Mouse (Mus musculus): ENCODE measurements around the gene Tiam1. TPM values are rescaled to one million over a fixed set of nuclear protein-coding genes. Genes with fewer than 3 reads are reported as not detected.

Gene Tiam1
- polyA plus RNA-seq, 1 experiment from 2014 or later, result 11.5 TPM

- H3K4me3 ChIP-seq (ENCODE audit: low read length), result no peak overlapping the region
- H3K4me2 ChIP-seq (replicated peaks; ENCODE audit: low read depth, low read length), result 0 out of 2 replicates have a peak overlapping the region, but pooled peaks have one; percentile 14
- peaks cover 33% of the 10 kb centered on the region for H3K4me1 ChIP-seq (ENCODE audit: insufficient read depth, low read length)
- H3K9ac ChIP-seq (replicated peaks; ENCODE audit: low read length), result 0 out of 2 replicates have a peak overlapping the region, but pooled peaks have one; percentile 12
- peak overlapping the region; percentile 48 for H3K27ac ChIP-seq (ENCODE audit: low read length)
- ATAC-seq (ENCODE audit: low FRiP score, low TSS enrichment), result peak; percentile 86
- no peaks in the 10 kb centered on the region for H3K27me3 ChIP-seq (ENCODE audit: insufficient read depth, low read length)
- WGBS, result 59% methylated on average over 11 of the region's 11 CpGs
- no peaks in the 10 kb centered on the region for H3K9me3 ChIP-seq (ENCODE audit: low read length)
- H3K36me3 ChIP-seq (ENCODE audit: insufficient read depth, low read length), result no peaks in the 10 kb centered on the region
Measured at GRCm38 (mm10) chr16:90098191-90098605, 45.4 kb downstream of the Tiam1 start.

GRCm38 (mm10) chr16:90097769-90098168, 45.8 kb downstream of the Tiam1 start:
- Histone ChIP-seq H3K36me3 (ENCODE audit: insufficient read depth, low read length) (no peaks in the 10 kb centered on the region), H3K9ac (replicated peaks; ENCODE audit: low read length) (no peak overlapping the region), H3K9me3 (ENCODE audit: low read length) (no peaks in the 10 kb centered on the region), H3K27me3 (ENCODE audit: insufficient read depth, low read length) (no peaks in the 10 kb centered on the region), H3K4me3 (ENCODE audit: low read length) (no peak overlapping the region), H3K4me2 (replicated peaks; ENCODE audit: low read depth, low read length) (0 out of 2 replicates have a peak overlapping the region, but pooled peaks have one; percentile 14), H3K27ac (ENCODE audit: low read length) (peak overlapping the region; percentile 48), H3K4me1 (ENCODE audit: insufficient read depth, low read length) (peaks cover 36% of the 10 kb centered on the region)
- no peak for ATAC-seq (ENCODE audit: low FRiP score, low TSS enrichment)
- 82% methylated on average over 3 of the region's 3 CpGs for WGBS

DNA sequence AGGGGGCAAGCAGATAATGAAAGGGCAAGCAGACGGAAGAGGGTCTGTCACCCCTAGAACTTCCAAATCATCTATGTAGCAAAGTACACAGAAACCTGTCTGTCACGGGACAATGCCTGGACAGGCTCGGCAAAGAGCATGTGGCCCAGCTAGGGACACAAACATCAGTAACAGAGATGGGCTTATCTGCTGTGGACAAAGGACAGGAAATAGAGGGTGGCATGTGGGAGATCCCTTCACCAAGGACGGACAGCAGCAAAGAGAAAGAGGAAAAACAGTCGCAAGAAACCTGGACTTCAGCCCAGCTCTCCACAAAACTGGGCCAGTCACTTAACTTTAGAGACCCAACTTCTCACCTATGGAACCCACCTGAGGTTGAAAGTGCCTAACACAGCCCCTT, 47.6 kb downstream of the Tiam1 start:
- H3K9me3 ChIP-seq (ENCODE audit: low read length), result no peaks in the 10 kb centered on the region
- H3K27me3 ChIP-seq (ENCODE audit: insufficient read depth, low read length), result no peaks in the 10 kb centered on the region
- H3K4me2 ChIP-seq (replicated peaks; ENCODE audit: low read depth, low read length), result no peak overlapping the region
- no peak overlapping the region for H3K4me3 ChIP-seq (ENCODE audit: low read length)
- 49% methylated on average over 5 of the region's 5 CpGs for WGBS
- H3K9ac ChIP-seq (replicated peaks; ENCODE audit: low read length), result no peak overlapping the region
- peaks cover 42% of the 10 kb centered on the region for H3K4me1 ChIP-seq (ENCODE audit: insufficient read depth, low read length)
- ATAC-seq (ENCODE audit: low FRiP score, low TSS enrichment), result no peak
- no peaks in the 10 kb centered on the region for H3K36me3 ChIP-seq (ENCODE audit: insufficient read depth, low read length)
- H3K27ac ChIP-seq (ENCODE audit: low read length), result no peak overlapping the region

GRCm38 (mm10) chr16:90093015-90093414, 50.6 kb downstream of the Tiam1 start:
- no peak overlapping the region for H3K27ac ChIP-seq (ENCODE audit: low read length)
- no peak overlapping the region for H3K4me2 ChIP-seq (replicated peaks; ENCODE audit: low read depth, low read length)
- peaks cover 29% of the 10 kb centered on the region for H3K4me1 ChIP-seq (ENCODE audit: insufficient read depth, low read length)
- H3K36me3 ChIP-seq (ENCODE audit: insufficient read depth, low read length), result no peaks in the 10 kb centered on the region
- no peak for ATAC-seq (ENCODE audit: low FRiP score, low TSS enrichment)
- no peaks in the 10 kb centered on the region for H3K9me3 ChIP-seq (ENCODE audit: low read length)
- H3K27me3 ChIP-seq (ENCODE audit: insufficient read depth, low read length), result no peaks in the 10 kb centered on the region
- 65% methylated on average over 9 of the region's 9 CpGs for WGBS
- H3K9ac ChIP-seq (replicated peaks; ENCODE audit: low read length), result no peak overlapping the region
- H3K4me3 ChIP-seq (ENCODE audit: low read length), result no peak overlapping the region

DNA sequence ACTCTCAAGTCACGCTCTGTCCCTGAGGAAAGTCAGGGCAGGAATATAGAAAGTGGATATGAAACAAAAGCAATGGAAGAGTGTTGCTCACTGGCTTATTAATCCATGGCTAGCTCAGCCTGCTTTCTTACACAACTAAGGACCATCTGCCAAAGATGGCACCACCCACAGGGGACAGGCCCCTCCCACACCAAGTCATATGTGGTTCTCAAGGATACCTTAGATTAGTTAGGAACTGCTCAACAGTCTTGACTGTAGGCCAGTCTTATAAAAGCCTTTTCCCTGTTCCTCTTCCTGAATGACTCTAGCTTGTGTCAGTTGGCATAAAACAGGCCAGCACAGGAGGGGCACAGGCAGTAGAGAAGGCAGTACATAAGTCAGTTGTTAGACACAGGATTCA, 51.7 kb downstream of the Tiam1 start:
- H3K36me3 ChIP-seq (ENCODE audit: insufficient read depth, low read length), result no peaks in the 10 kb centered on the region
- H3K4me1 ChIP-seq (ENCODE audit: insufficient read depth, low read length), result peaks cover 28% of the 10 kb centered on the region
- no peak overlapping the region for H3K4me3 ChIP-seq (ENCODE audit: low read length)
- H3K9me3 ChIP-seq (ENCODE audit: low read length), result no peaks in the 10 kb centered on the region
- ATAC-seq (ENCODE audit: low FRiP score, low TSS enrichment), result no peak
- WGBS, result 90% methylated on average over 1 of the region's 1 CpGs
- H3K27me3 ChIP-seq (ENCODE audit: insufficient read depth, low read length), result no peaks in the 10 kb centered on the region
- H3K27ac ChIP-seq (ENCODE audit: low read length), result no peak overlapping the region
- no peak overlapping the region for H3K4me2 ChIP-seq (replicated peaks; ENCODE audit: low read depth, low read length)
- H3K9ac ChIP-seq (replicated peaks; ENCODE audit: low read length), result 0 out of 2 replicates have a peak overlapping the region, but pooled peaks have one; percentile 7

- Histone ChIP-seq H3K36me3 (ENCODE audit: insufficient read depth, low read length) (no peaks in the 10 kb centered on the region), H3K4me2 (replicated peaks; ENCODE audit: low read depth, low read length) (no peak overlapping the region), H3K9ac (replicated peaks; ENCODE audit: low read length) (no peak overlapping the region), H3K27ac (ENCODE audit: low read length) (no peak overlapping the region), H3K27me3 (ENCODE audit: insufficient read depth, low read length) (no peaks in the 10 kb centered on the region), H3K4me1 (ENCODE audit: insufficient read depth, low read length) (peaks cover 27% of the 10 kb centered on the region), H3K4me3 (ENCODE audit: low read length) (no peak overlapping the region), H3K9me3 (ENCODE audit: low read length) (no peaks in the 10 kb centered on the region)
- WGBS, result 47% methylated on average over 11 of the region's 11 CpGs
- no peak for ATAC-seq (ENCODE audit: low FRiP score, low TSS enrichment)
Measured at GRCm38 (mm10) chr16:90091112-90091720, 52.4 kb downstream of the Tiam1 start.

- no peaks in the 10 kb centered on the region for H3K27me3 ChIP-seq (ENCODE audit: insufficient read depth, low read length)
- H3K27ac ChIP-seq (ENCODE audit: low read length), result no peak overlapping the region
- 90% methylated on average over 13 of the region's 13 CpGs for WGBS
- no peak overlapping the region for H3K4me3 ChIP-seq (ENCODE audit: low read length)
- H3K4me2 ChIP-seq (replicated peaks; ENCODE audit: low read depth, low read length), result no peak overlapping the region
- no peaks in the 10 kb centered on the region for H3K9me3 ChIP-seq (ENCODE audit: low read length)
- no peak for ATAC-seq (ENCODE audit: low FRiP score, low TSS enrichment)
- H3K4me1 ChIP-seq (ENCODE audit: insufficient read depth, low read length), result peaks cover 19% of the 10 kb centered on the region
- no peaks in the 10 kb centered on the region for H3K36me3 ChIP-seq (ENCODE audit: insufficient read depth, low read length)
- H3K9ac ChIP-seq (replicated peaks; ENCODE audit: low read length), result no peak overlapping the region
Measured at GRCm38 (mm10) chr16:90090368-90090767, 53.2 kb downstream of the Tiam1 start.

DNA sequence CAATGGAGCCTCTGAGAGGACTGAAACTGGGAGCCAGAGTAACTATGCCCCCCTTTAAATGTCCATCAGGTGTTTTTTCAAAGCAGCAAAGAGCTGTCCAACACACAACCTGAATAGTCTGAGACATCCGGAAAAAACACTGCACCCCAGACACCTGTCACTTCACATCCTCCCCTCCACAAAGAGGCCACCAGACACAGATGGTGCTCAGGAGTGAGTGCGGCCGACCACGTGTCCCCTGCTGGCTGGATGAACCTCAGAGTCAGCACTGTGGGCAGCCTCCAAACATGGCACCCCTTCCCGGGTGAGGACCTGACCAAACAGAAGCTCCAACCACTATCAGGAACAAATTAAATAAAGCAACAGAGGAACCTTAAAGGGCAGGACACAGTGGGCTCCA, 56.3 kb downstream of the Tiam1 start:
- H3K4me3 ChIP-seq (ENCODE audit: low read length), result no peak overlapping the region
- H3K4me1 ChIP-seq (ENCODE audit: insufficient read depth, low read length), result 0 out of 2 replicates have a peak, but pooled peaks cover 1% of the 10 kb centered on the region
- no peak for ATAC-seq (ENCODE audit: low FRiP score, low TSS enrichment)
- H3K9me3 ChIP-seq (ENCODE audit: low read length), result no peaks in the 10 kb centered on the region
- no peak overlapping the region for H3K4me2 ChIP-seq (replicated peaks; ENCODE audit: low read depth, low read length)
- H3K36me3 ChIP-seq (ENCODE audit: insufficient read depth, low read length), result no peaks in the 10 kb centered on the region
- no peak overlapping the region for H3K27ac ChIP-seq (ENCODE audit: low read length)
- 82% methylated on average over 5 of the region's 5 CpGs for WGBS
- H3K9ac ChIP-seq (replicated peaks; ENCODE audit: low read length), result no peak overlapping the region
- no peaks in the 10 kb centered on the region for H3K27me3 ChIP-seq (ENCODE audit: insufficient read depth, low read length)

DNA sequence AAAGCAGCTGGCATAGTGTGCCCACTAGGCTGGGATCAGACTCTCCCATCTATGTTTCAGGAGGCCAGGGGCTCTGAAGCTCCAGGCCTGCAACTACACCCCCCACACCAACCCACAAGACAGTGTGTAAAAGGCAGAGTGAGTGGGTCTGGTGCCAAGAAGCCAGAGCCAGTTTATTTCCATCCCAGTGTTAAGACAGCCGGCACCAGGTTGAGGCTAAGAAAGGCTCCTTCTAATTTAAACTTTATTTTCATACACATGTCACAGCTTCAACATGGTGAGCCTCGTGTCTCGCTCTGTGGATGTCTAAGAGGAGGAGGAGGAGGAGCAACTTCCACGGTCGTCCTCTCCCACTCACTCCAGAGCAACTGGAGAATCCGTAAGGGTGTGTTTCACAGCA, 57.5 kb downstream of the Tiam1 start:
- no peaks in the 10 kb centered on the region; the same call in none of the 2 replicates for H3K4me1 ChIP-seq (ENCODE audit: insufficient read depth, low read length)
- H3K4me2 ChIP-seq (replicated peaks; ENCODE audit: low read depth, low read length), result no peak overlapping the region
- H3K27ac ChIP-seq (ENCODE audit: low read length), result no peak overlapping the region
- H3K9ac ChIP-seq (replicated peaks; ENCODE audit: low read length), result no peak overlapping the region
- no peaks in the 10 kb centered on the region for H3K27me3 ChIP-seq (ENCODE audit: insufficient read depth, low read length)
- H3K9me3 ChIP-seq (ENCODE audit: low read length), result no peaks in the 10 kb centered on the region
- H3K36me3 ChIP-seq (ENCODE audit: insufficient read depth, low read length), result no peaks in the 10 kb centered on the region
- no peak for ATAC-seq (ENCODE audit: low FRiP score, low TSS enrichment)
- no peak overlapping the region for H3K4me3 ChIP-seq (ENCODE audit: low read length)
- WGBS, result 73% methylated on average over 6 of the region's 6 CpGs

DNA sequence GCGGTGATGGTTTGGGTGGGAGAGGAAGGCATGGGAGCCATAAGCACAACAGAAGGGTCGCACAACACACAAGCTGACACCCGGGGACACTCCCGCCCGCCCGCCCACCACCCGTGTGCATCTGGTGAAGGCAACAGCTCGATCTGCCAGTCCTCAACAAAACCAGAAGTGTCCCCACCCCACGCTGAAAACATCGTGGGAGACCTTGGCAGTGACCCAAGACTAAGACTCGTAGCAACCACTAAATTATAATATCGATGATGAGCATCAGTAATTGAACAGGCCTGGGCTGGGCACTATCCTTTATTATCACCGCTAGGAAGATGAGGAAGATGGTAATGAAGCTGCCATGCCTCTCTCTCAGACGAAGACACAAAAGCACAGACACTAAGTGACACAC, 58.0 kb downstream of the Tiam1 start:
- Histone ChIP-seq H3K27me3 (ENCODE audit: insufficient read depth, low read length) (no peaks in the 10 kb centered on the region), H3K9ac (replicated peaks; ENCODE audit: low read length) (no peak overlapping the region), H3K36me3 (ENCODE audit: insufficient read depth, low read length) (no peaks in the 10 kb centered on the region), H3K4me3 (ENCODE audit: low read length) (no peak overlapping the region), H3K9me3 (ENCODE audit: low read length) (no peaks in the 10 kb centered on the region), H3K27ac (ENCODE audit: low read length) (no peak overlapping the region), H3K4me2 (replicated peaks; ENCODE audit: low read depth, low read length) (no peak overlapping the region), H3K4me1 (ENCODE audit: insufficient read depth, low read length) (no peaks in the 10 kb centered on the region; the same call in none of the 2 replicates)
- ATAC-seq (ENCODE audit: low FRiP score, low TSS enrichment), result no peak
- WGBS, result 76% methylated on average over 14 of the region's 14 CpGs
